Mouse (Mus musculus) MEL (cell line): ENCODE data around the gene Fcer2a. TPM values are rescaled to one million over a fixed set of nuclear protein-coding genes. Genes with fewer than 3 reads are reported as not detected.

Experiments
- DNase-seq: peaks from one replicate; pipeline ENCODE4 v3.0.0; 2011; ENCODE audit warnings: low read depth, low spot score
- H3K27ac ChIP-seq: 2 replicates; pipeline ENCODE4 v1.5.1; 2012; ENCODE audit warnings: low read depth, mild to moderate bottlenecking, control low read depth, low read length, moderate library complexity; ENCODE audit not compliant: control insufficient read depth
- H3K27me3 ChIP-seq, 2 experiments: fragments of 150-350 bp in 1 of 2; sonication (generic) in 1 of 2; 2 replicates each; pipeline ENCODE4 v1.6.1; 2012; ENCODE audit warnings: low read length in 2 of 2, mild to moderate bottlenecking in 2 of 2, improper control_type of control experiment in 1 of 2, moderate library complexity in 1 of 2; ENCODE audit not compliant: insufficient read depth in 2 of 2, control insufficient read depth in 1 of 2
- H3K36me3 ChIP-seq, 2 experiments: 2 replicates each; pipeline ENCODE4 v1.6.1; 2012 to 2014; ENCODE audit warnings: low read length in 2 of 2, improper control_type of control experiment in 1 of 2, inconsistent platforms in 1 of 2, mild to moderate bottlenecking in 1 of 2; ENCODE audit not compliant: insufficient read depth in 2 of 2, control insufficient read depth in 1 of 2
- H3K4me1 ChIP-seq, 2 experiments: fragments of 150-350 bp in 1 of 2; sonication (generic) in 1 of 2; 2 replicates each; pipeline ENCODE4 v1.6.1; 2012; ENCODE audit warnings: low read length in 2 of 2, improper control_type of control experiment in 1 of 2, mild to moderate bottlenecking in 1 of 2; ENCODE audit not compliant: insufficient read depth in 2 of 2, control insufficient read depth in 1 of 2
- H3K4me3 ChIP-seq, 2 experiments: fragments of 150-350 bp in 1 of 2; sonication (generic) in 1 of 2; 2 replicates each; pipeline ENCODE4 v1.5.1; 2012; ENCODE audit warnings: low read depth in 2 of 2, low read length in 2 of 2, mild to moderate bottlenecking in 2 of 2, moderate library complexity in 2 of 2, control low read depth in 1 of 2, improper control_type of control experiment in 1 of 2; ENCODE audit not compliant: control insufficient read depth in 1 of 2, insufficient read depth in 1 of 2
- H3K79me2 ChIP-seq: 2 replicates; pipeline ENCODE4 v1.6.1; 2012; ENCODE audit warnings: mild to moderate bottlenecking, low read length, moderate library complexity; ENCODE audit not compliant: control insufficient read depth, poor library complexity, insufficient read depth
- H3K9ac ChIP-seq: 2 replicates; pipeline ENCODE4 v1.6.1; 2012; ENCODE audit warnings: low read depth, mild to moderate bottlenecking, control low read depth, low read length, moderate library complexity; ENCODE audit not compliant: control insufficient read depth, poor library complexity, severe bottlenecking
- H3K9me3 ChIP-seq: fragments of 150-350 bp; sonication (generic); replicated peaks from 2 replicates; pipeline ENCODE4 v1.6.1; 2012; ENCODE audit warnings: mild to moderate bottlenecking, low read length, improper control_type of control experiment, moderate library complexity; ENCODE audit not compliant: insufficient read depth
- BHLHE40 ChIP-seq: IDR thresholded peaks from 2 replicates; pipeline ENCODE4 v1.6.1; 2012; ENCODE audit warnings: low read depth, mild to moderate bottlenecking, inconsistent platforms, low read length, improper control_type of control experiment, borderline replicate concordance
- CHD2 ChIP-seq: IDR thresholded peaks from 2 replicates; pipeline ENCODE4 v1.6.1; 2011; ENCODE audit warnings: low read length, improper control_type of control experiment
- CTCF ChIP-seq, 3 experiments: IDR thresholded peaks in 2 of 3; conservative IDR thresholded peaks in 1 of 3; 2 replicates each; pipeline ENCODE4 v1.5.1; 2011 to 2012; ENCODE audit warnings: low read length in 3 of 3, low read depth in 2 of 3, mild to moderate bottlenecking in 2 of 3, improper control_type of control experiment in 1 of 3, inconsistent platforms in 1 of 3, mixed read lengths in 1 of 3, moderate library complexity in 1 of 3; ENCODE audit not compliant: control insufficient read depth in 1 of 3, insufficient read depth in 1 of 3, poor library complexity in 1 of 3, severe bottlenecking in 1 of 3
- ELF1 ChIP-seq: IDR thresholded peaks from 2 replicates; pipeline ENCODE4 v1.6.1; 2014; ENCODE audit warnings: low read depth, mild to moderate bottlenecking, inconsistent platforms, low read length, improper control_type of control experiment, moderate library complexity
- EP300 ChIP-seq, 2 experiments: IDR thresholded peaks; 2 replicates each; pipeline ENCODE4 v1.6.1; 2011; ENCODE audit warnings: improper control_type of control experiment in 2 of 2, low read length in 2 of 2, low read depth in 1 of 2, mild to moderate bottlenecking in 1 of 2
- ETS1 ChIP-seq: IDR thresholded peaks from 2 replicates; pipeline ENCODE4 v1.6.1; 2012; ENCODE audit warnings: low read depth, mild to moderate bottlenecking, inconsistent platforms, low read length, improper control_type of control experiment, moderate library complexity
- GABPA ChIP-seq: IDR thresholded peaks from 2 replicates; pipeline ENCODE4 v1.6.1; 2012; ENCODE audit warnings: low read depth, mild to moderate bottlenecking, inconsistent platforms, low read length, improper control_type of control experiment, moderate library complexity
- GATA1 ChIP-seq: IDR thresholded peaks from 2 replicates; pipeline ENCODE4 v1.6.1; 2011; ENCODE audit warnings: low read depth, low read length, improper control_type of control experiment
- HCFC1 ChIP-seq: IDR thresholded peaks from 2 replicates; pipeline ENCODE4 v1.6.1; 2012; ENCODE audit warnings: low read depth, mild to moderate bottlenecking, inconsistent platforms, low read length, improper control_type of control experiment, moderate library complexity
- JUND ChIP-seq: IDR thresholded peaks from 2 replicates; pipeline ENCODE4 v1.6.1; 2011; ENCODE audit warnings: low read depth, mild to moderate bottlenecking, improper control_type of control experiment, low read length
- MAFK ChIP-seq: IDR thresholded peaks from 2 replicates; pipeline ENCODE4 v1.6.1; 2011; ENCODE audit warnings: low read depth, mild to moderate bottlenecking, low read length, improper control_type of control experiment, borderline replicate concordance
- MAX ChIP-seq: IDR thresholded peaks from 2 replicates; pipeline ENCODE4 v1.6.1; 2011; ENCODE audit warnings: low read length, improper control_type of control experiment
- MAZ ChIP-seq: IDR thresholded peaks from 2 replicates; pipeline ENCODE4 v1.6.1; 2012; ENCODE audit warnings: low read depth, mild to moderate bottlenecking, inconsistent platforms, low read length, improper control_type of control experiment
- MEF2A ChIP-seq: IDR thresholded peaks from 2 replicates; pipeline ENCODE4 v1.6.1; 2014; ENCODE audit warnings: low read depth, mild to moderate bottlenecking, inconsistent platforms, low read length, improper control_type of control experiment; ENCODE audit not compliant: poor library complexity, insufficient replicate concordance, severe bottlenecking; ENCODE audit errors: extremely low read depth
- MXI1 ChIP-seq: IDR thresholded peaks from 2 replicates; pipeline ENCODE4 v1.6.1; 2011; ENCODE audit warnings: mild to moderate bottlenecking, low read depth, low read length, improper control_type of control experiment
- MYC ChIP-seq: IDR thresholded peaks from 2 replicates; pipeline ENCODE4 v1.6.1; 2011; ENCODE audit warnings: low read depth, mild to moderate bottlenecking, low read length, improper control_type of control experiment, moderate library complexity
- POLR2A ChIP-seq, 2 experiments: IDR thresholded peaks; 2 replicates each; pipeline ENCODE4 v1.6.1; 2011 to 2012; ENCODE audit warnings: low read length in 2 of 2, mild to moderate bottlenecking in 2 of 2, control low read depth in 1 of 2, improper control_type of control experiment in 1 of 2, low read depth in 1 of 2, moderate library complexity in 1 of 2; ENCODE audit not compliant: control insufficient read depth in 1 of 2, insufficient read depth in 1 of 2, poor library complexity in 1 of 2
- POLR2AphosphoS2 ChIP-seq: IDR thresholded peaks from 2 replicates; pipeline ENCODE4 v1.6.1; 2011; ENCODE audit warnings: low read length, improper control_type of control experiment
- RAD21 ChIP-seq: IDR thresholded peaks from 2 replicates; pipeline ENCODE4 v1.6.1; 2011; ENCODE audit warnings: mild to moderate bottlenecking, low read depth, low read length, improper control_type of control experiment
- SIN3A ChIP-seq: IDR thresholded peaks from 2 replicates; pipeline ENCODE4 v1.6.1; 2012; ENCODE audit warnings: low read length, improper control_type of control experiment, inconsistent platforms
- TAL1 ChIP-seq: IDR thresholded peaks from 2 replicates; pipeline ENCODE4 v1.6.1; 2012; ENCODE audit warnings: mild to moderate bottlenecking, inconsistent platforms, low read length, moderate library complexity, mixed read lengths
- TBP ChIP-seq: IDR thresholded peaks from 2 replicates; pipeline ENCODE4 v1.8.0; 2011; ENCODE audit warnings: low read depth, low read length, improper control_type of control experiment
- TCF12 ChIP-seq: IDR thresholded peaks from 2 replicates; pipeline ENCODE4 v1.6.1; 2014; ENCODE audit warnings: low read depth, mild to moderate bottlenecking, inconsistent platforms, low read length, improper control_type of control experiment, moderate library complexity
- USF2 ChIP-seq, 2 experiments: IDR thresholded peaks; 2 replicates each; pipeline ENCODE4 v1.6.1; 2011 to 2012; ENCODE audit warnings: improper control_type of control experiment in 2 of 2, low read length in 2 of 2, borderline replicate concordance in 1 of 2, inconsistent platforms in 1 of 2, low read depth in 1 of 2, mild to moderate bottlenecking in 1 of 2; ENCODE audit not compliant: insufficient read depth in 1 of 2
- ZC3H11A ChIP-seq: IDR thresholded peaks from 2 replicates; pipeline ENCODE4 v1.6.1; 2012; ENCODE audit warnings: low read depth, mild to moderate bottlenecking, inconsistent platforms, low read length, improper control_type of control experiment
- ZKSCAN1 ChIP-seq: IDR thresholded peaks from 2 replicates; pipeline ENCODE4 v1.6.1; 2012; ENCODE audit warnings: low read depth, mild to moderate bottlenecking, inconsistent platforms, low read length, improper control_type of control experiment, moderate library complexity
- ZNF384 ChIP-seq: IDR thresholded peaks from 2 replicates; pipeline ENCODE4 v1.6.1; 2012; ENCODE audit warnings: low read depth, mild to moderate bottlenecking, inconsistent platforms, low read length, improper control_type of control experiment
- polyA plus RNA-seq, 2 experiments: library from polyadenylated mRNA; stranded (reverse) in 1 of 2; unstranded in 1 of 2; fragments of >175 nt in 1 of 2; fragments of >200 nt in 1 of 2; gene quantifications; 2 replicates each; pipeline versions ENCODE4 v1.2.1 to v1.2.4; 2012; ENCODE audit warnings: low replicate concordance in 2 of 2, low read depth in 1 of 2; ENCODE audit not compliant: insufficient read length in 2 of 2, insufficient read depth in 1 of 2, missing spikeins in 1 of 2
- total RNA-seq: library from RNA; depleted of rRNA; stranded (reverse); fragments of 300-350 nt; gene quantifications from 2 replicates; pipeline ENCODE4 v1.2.3, GENCODE M21; 2012

The Fcer2a gene
- total and polyA plus RNA-seq, 3 experiments = 0.07 TPM; not detected in 2

DNA sequence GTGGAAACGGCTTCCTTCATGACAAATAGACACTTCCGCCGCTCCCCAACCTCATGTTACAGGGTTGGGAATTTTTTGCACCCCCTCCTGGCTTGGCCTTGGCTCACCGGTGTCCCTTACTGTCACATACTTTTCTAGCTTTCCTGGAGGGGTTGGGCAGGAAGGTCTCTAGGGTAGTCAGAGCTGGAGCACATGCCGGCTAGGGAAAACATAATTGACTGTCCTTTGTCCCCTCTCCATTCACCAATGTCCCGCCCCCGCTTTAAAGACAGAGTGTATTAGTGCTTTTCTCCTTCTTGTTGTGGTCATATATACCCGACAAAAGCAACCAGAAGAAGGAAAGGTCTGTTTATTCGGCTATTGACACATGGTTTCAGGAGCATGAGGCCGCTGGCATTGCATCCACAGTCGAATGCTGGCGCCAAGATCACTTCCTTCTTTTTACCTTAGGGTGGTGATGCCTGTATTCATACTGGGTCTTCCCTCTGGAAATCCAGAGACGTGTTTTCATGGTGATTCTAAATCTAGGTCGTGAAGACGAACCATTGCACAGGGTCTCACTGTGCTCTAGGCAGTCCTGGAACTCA, 16.9 kb downstream of the Fcer2a start:
- no peaks in the 10 kb centered on the region for H3K27me3 ChIP-seq

DNA sequence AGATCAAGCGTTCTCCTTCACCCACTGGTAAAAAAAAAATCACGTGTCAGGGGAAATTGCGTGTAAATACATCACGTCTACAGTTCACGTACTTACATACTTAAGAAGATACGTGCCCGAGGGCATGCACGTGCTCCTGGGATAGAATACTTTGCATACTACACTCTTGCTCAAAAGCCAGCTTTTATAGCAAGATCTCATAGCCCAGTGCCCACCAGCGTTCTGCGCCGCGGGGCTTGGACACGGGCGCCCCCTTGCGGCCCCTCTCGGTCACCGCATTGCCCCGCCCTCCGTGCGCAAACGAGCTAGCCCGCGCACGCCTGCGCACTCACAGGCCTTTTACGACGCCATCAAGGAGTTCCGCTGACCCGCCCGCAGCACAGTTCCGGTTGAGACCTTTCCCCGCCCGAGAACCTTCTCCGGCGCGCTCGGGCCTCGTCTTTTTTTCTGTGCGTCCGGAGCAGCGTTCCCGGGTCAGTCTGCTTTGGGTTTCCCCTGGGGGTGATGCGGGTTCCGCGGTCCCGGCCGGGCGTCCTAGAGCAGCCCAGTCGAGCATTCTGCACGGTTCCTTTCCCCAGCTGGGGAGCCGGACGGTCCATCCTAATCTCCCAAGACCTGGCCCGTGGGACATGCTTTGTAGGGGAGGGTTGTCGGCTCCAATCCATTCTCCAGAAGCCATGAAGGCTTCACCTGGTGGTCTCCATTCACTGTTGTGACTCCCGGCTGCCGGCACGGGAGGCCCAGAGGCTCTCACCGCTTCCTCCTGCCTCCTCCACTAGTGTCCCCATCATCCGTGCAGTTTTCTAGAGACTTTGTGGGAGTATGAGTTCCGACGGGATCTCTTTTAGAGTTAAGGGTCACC, 17.6 kb downstream of the Fcer2a start, which contains the start of gene Trappc5:
TSS of gene Trappc5 (plus strand) at position 169 of the 862 bp plus-strand sequence.
- peak within 1 kb of the TSS; percentile 87 for H3K27ac ChIP-seq
- peaks cover 0 to 15% of the 10 kb centered on the region in 2 experiments; a peak in 2 of 4 replicates for H3K36me3 ChIP-seq
- H3K4me3 ChIP-seq = peak within 1 kb of the TSS; percentile 83 to 96
- H3K79me2 ChIP-seq = peaks cover 32% of the 10 kb centered on the region
- peak; percentile 95 for DNase-seq
- H3K4me1 ChIP-seq = peaks cover 0 to 12% of the 10 kb centered on the region in 2 experiments; a peak in 2 of 4 replicates
- no peaks in the 10 kb centered on the region for H3K27me3 ChIP-seq
- H3K9me3 ChIP-seq = no peaks in the 10 kb centered on the region
- H3K9ac ChIP-seq = peak within 1 kb of the TSS; percentile 98
- TF ChIP-seq ZNF384 (peak; percentile 29; the same call in 1 of the 2 replicates), CHD2 (no peak), MAFK (no peak), POLR2AphosphoS2 (peak; percentile 68; the same call in 1 of the 2 replicates), GABPA (no peak), BHLHE40 (peak; percentile 94), TAL1 (no peak), ZKSCAN1 (no peak), TBP (peak; percentile 68), MYC (peak; percentile 94), MAZ (peak; percentile 77), ZC3H11A (peak; percentile 59), JUND (no peak), HCFC1 (peak; percentile 90), ETS1 (no peak; the same call in 1 of the 2 replicates), CTCF (IDR thresholded peaks at IDR 0.05 in 2 of 3, conservative IDR thresholded peaks at IDR 0.05 in 1 of 3; ENCODE audit: control insufficient read depth in 1 of 3, insufficient read depth in 1 of 3, low read depth in 2 of 3, low read length in 3 of 3, poor library complexity in 1 of 3, severe bottlenecking in 1 of 3) (peak; percentile 80 to 98 (median 95)), GATA1 (no peak), MAX (peak; percentile 94), EP300 (IDR thresholded peaks at IDR 0.05; ENCODE audit: low read depth in 1 of 2, low read length in 2 of 2) (0 out of 4 replicates have a peak, but pooled peaks of 1 of the 2 experiments have one; percentile 6), RAD21 (peak; percentile 90), USF2 (IDR thresholded peaks at IDR 0.05; ENCODE audit: borderline replicate concordance in 1 of 2, insufficient read depth in 1 of 2, low read depth in 1 of 2, low read length in 2 of 2) (no peak), POLR2A (IDR thresholded peaks at IDR 0.05; ENCODE audit: control insufficient read depth in 1 of 2, insufficient read depth in 1 of 2, low read depth in 1 of 2, low read length in 2 of 2, poor library complexity in 1 of 2) (peak; percentile 53 to 87; a peak in 3 of 4 replicates), ELF1 (peak; percentile 87), TCF12 (peak; percentile 62)

More for the DNA sequence above, 16.9 kb downstream of the Fcer2a start:
- Histone ChIP-seq H3K27ac (peak overlapping the region; percentile 87), H3K36me3 (peaks cover 0 to 15% of the 10 kb centered on the region in 2 experiments; a peak in 2 of 4 replicates), H3K79me2 (peaks cover 32% of the 10 kb centered on the region), H3K4me3 (peak overlapping the region; percentile 83 to 96), H3K9ac (peak overlapping the region; percentile 98), H3K4me1 (peaks cover 0 to 12% of the 10 kb centered on the region in 2 experiments; a peak in 2 of 4 replicates), H3K9me3 (no peaks in the 10 kb centered on the region)
- TF ChIP-seq MEF2A (no peak), SIN3A (peak; percentile 27; the same call in 1 of the 2 replicates), CTCF (IDR thresholded peaks at IDR 0.05 in 2 of 3, conservative IDR thresholded peaks at IDR 0.05 in 1 of 3; ENCODE audit: control insufficient read depth in 1 of 3, insufficient read depth in 1 of 3, low read depth in 2 of 3, low read length in 3 of 3, poor library complexity in 1 of 3, severe bottlenecking in 1 of 3) (no peak), POLR2A (IDR thresholded peaks at IDR 0.05; ENCODE audit: control insufficient read depth in 1 of 2, insufficient read depth in 1 of 2, low read depth in 1 of 2, low read length in 2 of 2, poor library complexity in 1 of 2) (peak in 1 of 2 experiments; percentile 33; a peak in 2 of 4 replicates), MXI1 (peak; percentile 91), ETS1 (no peak), MAX (peak; percentile 78), MYC (peak; percentile 91; the same call in 1 of the 2 replicates)
- DNase-seq = peak; percentile 76
